Mouse (Mus musculus) embryonic fibroblast, embryonic 13.5 days (primary cell): ENCODE results near the gene Mindy2.

Experiments used
- CTCF ChIP-seq: IDR thresholded peaks from 2 replicates; pipeline ENCODE4 v1.5.1; 2011; ENCODE audit warnings: mild to moderate bottlenecking, control low read depth, low read length, moderate library complexity, borderline replicate concordance; ENCODE audit not compliant: insufficient read depth
- POLR2A ChIP-seq: IDR thresholded peaks from 2 replicates; pipeline ENCODE4 v1.6.1; 2011; ENCODE audit warnings: low read depth, mild to moderate bottlenecking, control low read depth, low read length, moderate library complexity

DNA sequence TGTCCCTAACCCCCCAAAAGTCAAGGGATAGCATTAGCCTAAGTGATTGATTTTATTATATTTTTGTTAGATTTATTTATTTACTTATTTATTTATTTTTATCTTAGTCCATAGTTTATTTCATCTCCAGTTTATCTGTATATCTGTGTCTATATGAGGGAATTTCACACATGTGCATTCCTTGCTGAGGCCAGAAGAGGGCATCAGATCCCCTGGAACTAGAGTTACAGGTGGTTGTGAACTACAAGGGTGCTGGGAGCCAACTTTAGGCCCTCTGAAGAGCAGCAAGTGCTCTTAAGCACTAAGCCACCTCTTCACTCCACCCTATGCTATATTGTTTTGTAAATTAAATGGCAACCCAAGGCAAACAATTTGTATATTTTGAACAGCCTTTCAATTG, 11.1 kb upstream of the Mindy2 start:
- no peak for TF ChIP-seq CTCF
- no peak for TF ChIP-seq POLR2A
